Mouse (Mus musculus) erythroblast, embryonic 14.5 days (primary cell): ENCODE measurements around the gene Nrros. TPM values are rescaled to one million over a fixed set of nuclear protein-coding genes. Genes with fewer than 3 reads are reported as not detected.

Experiments used
- H3K27me3 ChIP-seq: 2 replicates; pipeline ENCODE4 v1.6.1; 2012; ENCODE audit warnings: inconsistent platforms; ENCODE audit not compliant: control insufficient read depth
- H3K36me3 ChIP-seq: 2 replicates; pipeline ENCODE4 v1.6.1; 2012; ENCODE audit warnings: mild to moderate bottlenecking, inconsistent platforms; ENCODE audit not compliant: control insufficient read depth
- H3K4me1 ChIP-seq: 2 replicates; pipeline ENCODE4 v1.6.1; 2012; ENCODE audit warnings: inconsistent platforms; ENCODE audit not compliant: control insufficient read depth
- H3K4me3 ChIP-seq: replicated peaks from 2 replicates; pipeline ENCODE3; 2012; ENCODE audit warnings: moderate library complexity, mild to moderate bottlenecking, inconsistent platforms
- H3K9me3 ChIP-seq: 2 replicates; pipeline ENCODE4 v1.6.1; 2012; ENCODE audit warnings: low read length, inconsistent platforms, mixed read lengths; ENCODE audit not compliant: control insufficient read depth
- GATA1 ChIP-seq: IDR thresholded peaks from 2 replicates; pipeline ENCODE4 v1.6.1; 2012; ENCODE audit warnings: low read length, inconsistent platforms, mixed read lengths
- TAL1 ChIP-seq: IDR thresholded peaks from 3 replicates; pipeline ENCODE4 v1.6.1; 2012; ENCODE audit warnings: low read length, inconsistent platforms, mixed read lengths
- polyA plus RNA-seq: library from polyadenylated mRNA; stranded (reverse); fragments of >175 nt; gene quantifications from 2 replicates; pipeline ENCODE4 v1.2.3, GENCODE M21; 2012

Gene Nrros
- 0.17 and 0.60 TPM in 2 replicates for polyA plus RNA-seq

DNA sequence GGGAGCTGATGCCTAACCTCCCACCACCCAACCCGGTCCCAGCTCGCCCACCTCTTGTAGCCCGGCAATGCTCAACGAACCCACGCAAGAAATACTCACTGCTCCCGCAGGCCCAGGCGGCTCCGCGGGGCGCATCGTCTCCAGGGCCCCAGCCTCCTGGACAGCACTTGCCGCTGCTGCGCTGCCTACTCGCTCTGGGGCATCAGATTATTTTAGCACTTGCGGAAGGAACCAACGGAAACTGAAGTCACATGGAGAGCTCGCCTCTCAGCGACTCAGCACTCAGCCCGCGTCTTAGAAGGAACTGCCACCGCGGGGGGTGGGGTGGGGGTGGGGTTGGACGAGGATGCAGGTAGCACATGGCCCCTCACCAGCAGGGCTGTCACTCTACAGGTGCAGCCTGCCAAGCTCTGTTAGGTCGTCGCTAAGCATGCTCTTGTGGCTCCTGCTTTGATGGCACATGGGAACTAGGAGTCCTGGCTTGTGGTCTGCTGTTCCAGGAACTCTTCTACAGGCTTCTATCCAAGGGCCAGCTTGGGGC is at the start of gene Nrros:
TSS of gene Nrros (minus strand) at position 314 of the 541 bp plus-strand sequence.
- Histone ChIP-seq H3K4me3 (peak within 1 kb of the TSS; percentile 69), H3K4me1 (peaks cover 36% of the 10 kb centered on the region), H3K9me3 (no peaks in the 10 kb centered on the region), H3K27me3 (no peaks in the 10 kb centered on the region), H3K36me3 (no peaks in the 10 kb centered on the region)
- TF ChIP-seq GATA1 (peak; percentile 44), TAL1 (no peak)

DNA sequence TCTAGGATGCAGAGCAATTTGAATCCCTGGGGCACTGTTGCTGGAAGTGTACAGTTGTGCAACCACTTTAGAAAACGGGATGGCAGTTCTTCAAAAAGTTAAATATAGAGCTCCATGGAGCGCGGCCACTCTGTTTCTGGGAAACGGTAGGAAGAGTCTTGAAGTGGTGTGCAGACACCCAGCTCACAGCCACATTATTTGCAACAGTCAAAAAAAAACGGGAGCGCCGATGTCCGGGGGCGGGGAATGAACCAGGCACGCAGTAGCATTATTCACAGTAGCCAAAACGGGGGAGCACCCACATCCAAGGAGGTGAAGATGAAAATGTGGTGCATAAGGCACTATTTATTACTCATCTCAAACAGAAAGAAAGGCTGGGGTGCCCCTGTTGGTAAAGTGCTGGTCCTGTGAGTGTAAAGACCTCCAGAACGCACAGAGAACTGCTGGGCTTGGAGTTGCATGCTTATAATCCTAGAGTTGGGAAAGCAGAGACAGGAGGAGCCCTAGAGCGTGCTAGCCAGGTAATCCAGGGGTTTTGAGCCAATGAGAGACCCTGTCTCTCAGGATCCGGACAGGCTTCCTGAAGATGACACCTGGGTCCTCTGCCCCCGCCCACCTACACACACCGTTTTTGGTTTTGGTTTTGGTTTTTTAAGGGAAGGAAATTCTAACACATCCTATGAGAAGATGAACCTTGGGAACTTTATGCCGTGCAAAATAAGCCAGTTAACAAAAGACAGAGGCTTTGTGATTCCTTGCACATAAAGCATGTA is 49.6 kb upstream of the Nrros start:
- no peaks in the 10 kb centered on the region for H3K36me3 ChIP-seq
- H3K9me3 ChIP-seq: no peaks in the 10 kb centered on the region
- no peaks in the 10 kb centered on the region for H3K4me1 ChIP-seq
- H3K4me3 ChIP-seq: no peak overlapping the region
- TF ChIP-seq GATA1: no peak
- no peak for TF ChIP-seq TAL1
- H3K27me3 ChIP-seq: no peaks in the 10 kb centered on the region; the same call in 1 of the 2 replicates

DNA sequence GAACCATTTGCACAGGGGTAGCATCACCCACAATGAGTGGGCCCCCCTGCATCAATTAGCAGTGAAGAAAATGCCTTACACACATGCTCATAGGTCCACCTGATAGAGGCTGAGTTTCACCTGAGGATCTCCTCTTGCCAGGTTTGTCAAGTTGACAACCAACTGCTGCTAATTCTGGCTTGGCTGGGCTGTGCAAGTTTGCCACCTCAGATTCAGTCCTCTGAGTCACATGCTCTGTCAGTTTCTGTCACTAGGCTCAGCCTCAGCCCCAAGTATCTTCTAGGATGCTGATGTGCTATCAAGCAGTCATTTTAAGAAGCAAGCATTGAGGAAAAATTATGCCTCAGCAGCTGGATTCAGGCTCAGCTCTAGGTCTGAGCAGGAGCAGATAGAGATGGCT is 48.8 kb upstream of the Nrros start:
- H3K36me3 ChIP-seq: no peaks in the 10 kb centered on the region
- peaks cover 5% of the 10 kb centered on the region for H3K9me3 ChIP-seq
- no peaks in the 10 kb centered on the region; the same call in 1 of the 2 replicates for H3K27me3 ChIP-seq
- H3K4me3 ChIP-seq: no peak overlapping the region
- H3K4me1 ChIP-seq: no peaks in the 10 kb centered on the region
- TF ChIP-seq TAL1 (no peak), GATA1 (no peak)

DNA sequence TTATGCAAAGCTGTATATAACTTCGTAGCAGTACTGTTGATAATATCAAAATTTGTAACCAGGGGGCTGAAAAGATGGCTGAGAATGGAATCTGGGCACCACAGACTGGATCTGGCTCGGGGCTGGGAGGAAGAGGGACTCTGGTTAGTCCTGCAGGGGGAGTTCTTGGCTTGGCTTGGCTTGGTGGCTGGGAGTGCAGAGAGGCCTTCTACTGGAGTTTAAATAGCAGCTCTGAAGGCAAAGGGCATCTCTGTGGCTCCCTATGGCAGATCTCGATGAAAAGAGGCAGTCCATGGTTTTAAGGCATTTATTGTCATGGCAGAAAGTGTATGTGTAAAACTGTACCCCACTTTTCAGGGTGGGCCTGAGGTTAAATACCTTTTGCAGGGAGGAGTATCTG is 39.5 kb upstream of the Nrros start:
- Histone ChIP-seq H3K36me3 (no peaks in the 10 kb centered on the region), H3K4me3 (no peak overlapping the region), H3K27me3 (no peaks in the 10 kb centered on the region; the same call in none of the 2 replicates), H3K9me3 (peaks cover 5% of the 10 kb centered on the region), H3K4me1 (peaks cover 6% of the 10 kb centered on the region)
- TF ChIP-seq GATA1: no peak
- TF ChIP-seq TAL1: no peak

DNA sequence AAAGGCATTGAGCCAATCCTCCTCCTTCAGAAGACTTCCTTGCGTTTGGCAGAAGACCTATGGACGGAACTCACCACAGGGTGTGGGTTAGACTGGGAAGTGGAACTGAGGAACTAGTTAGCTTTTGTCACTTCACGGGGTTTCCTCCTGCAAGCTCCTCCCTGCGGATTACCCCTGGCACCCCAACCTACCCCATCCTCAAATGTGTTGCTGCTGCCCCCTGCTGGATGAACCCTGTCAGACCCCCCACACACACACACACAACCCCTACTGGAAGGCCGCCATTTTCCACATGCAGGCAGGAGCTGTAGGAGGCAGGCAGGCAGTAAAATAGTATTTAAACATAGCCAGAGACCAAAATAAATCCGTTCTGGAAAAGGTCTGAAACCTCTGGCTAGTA is 37.3 kb upstream of the Nrros start:
- no peaks in the 10 kb centered on the region for H3K36me3 ChIP-seq
- no peak overlapping the region for H3K4me3 ChIP-seq
- H3K9me3 ChIP-seq: no peaks in the 10 kb centered on the region
- H3K4me1 ChIP-seq: peaks cover 6% of the 10 kb centered on the region
- no peaks in the 10 kb centered on the region; the same call in none of the 2 replicates for H3K27me3 ChIP-seq
- TF ChIP-seq GATA1 (no peak), TAL1 (no peak)

DNA sequence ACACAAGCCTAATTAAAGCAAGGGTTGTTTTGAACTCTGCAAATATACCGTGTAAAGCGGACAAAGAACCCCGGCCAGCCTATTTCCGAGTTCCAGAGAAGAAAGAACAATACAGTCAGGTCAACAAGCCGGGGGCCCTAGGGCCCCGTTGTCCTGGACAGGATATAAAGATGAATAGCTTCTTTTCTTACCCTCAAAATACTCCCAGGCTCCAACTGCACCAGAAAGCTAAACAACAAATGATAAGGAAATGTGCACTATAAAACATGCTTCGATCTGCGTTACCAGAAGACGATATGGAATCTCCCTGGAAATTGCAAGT is 35.6 kb upstream of the Nrros start:
- H3K27me3 ChIP-seq: no peaks in the 10 kb centered on the region; the same call in none of the 2 replicates
- H3K36me3 ChIP-seq: no peaks in the 10 kb centered on the region
- TF ChIP-seq GATA1 (no peak), TAL1 (no peak)
- no peak overlapping the region for H3K4me3 ChIP-seq
- no peaks in the 10 kb centered on the region for H3K9me3 ChIP-seq
- H3K4me1 ChIP-seq: peaks cover 6% of the 10 kb centered on the region

DNA sequence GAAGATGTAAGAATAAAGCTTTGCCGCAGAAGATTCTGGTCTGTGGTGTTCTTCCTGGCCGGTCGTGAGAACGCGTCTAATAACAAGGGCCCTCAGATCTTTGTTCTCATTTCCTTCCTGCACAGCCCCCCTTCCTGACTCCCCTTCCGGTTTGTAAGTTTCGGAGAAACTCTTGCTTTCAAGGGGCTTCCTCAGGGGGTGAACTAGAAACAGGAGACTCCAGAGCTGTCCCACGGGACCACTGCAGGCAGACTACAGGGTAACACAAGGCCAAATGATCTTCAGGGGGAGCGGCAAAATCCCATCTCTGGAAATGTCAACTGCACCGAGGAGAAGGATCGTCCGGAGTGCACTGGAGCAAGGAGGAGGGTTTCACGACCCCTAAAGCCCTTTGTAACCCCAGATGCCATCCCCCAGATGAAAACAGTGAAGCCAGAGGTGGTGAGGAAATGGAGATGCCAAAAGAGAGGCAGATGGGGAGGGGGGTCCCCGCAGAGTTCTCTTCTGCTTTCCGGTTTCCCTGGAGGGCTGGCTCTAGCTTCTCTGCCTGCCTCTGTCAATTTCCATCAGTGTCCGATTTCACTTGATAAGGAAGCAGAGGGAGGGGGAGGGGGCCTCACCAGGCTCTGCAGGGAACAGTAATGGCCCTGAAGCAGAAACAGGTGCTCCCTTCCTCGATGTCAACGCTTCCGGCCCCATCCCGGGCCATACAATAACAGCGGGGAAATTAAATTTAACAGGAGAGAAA is 35.0 kb upstream of the Nrros start:
- Histone ChIP-seq H3K4me3 (peak overlapping the region; percentile 47), H3K9me3 (no peaks in the 10 kb centered on the region), H3K27me3 (no peaks in the 10 kb centered on the region; the same call in none of the 2 replicates), H3K36me3 (no peaks in the 10 kb centered on the region), H3K4me1 (peaks cover 6% of the 10 kb centered on the region)
- TF ChIP-seq GATA1 (no peak), TAL1 (no peak)

DNA sequence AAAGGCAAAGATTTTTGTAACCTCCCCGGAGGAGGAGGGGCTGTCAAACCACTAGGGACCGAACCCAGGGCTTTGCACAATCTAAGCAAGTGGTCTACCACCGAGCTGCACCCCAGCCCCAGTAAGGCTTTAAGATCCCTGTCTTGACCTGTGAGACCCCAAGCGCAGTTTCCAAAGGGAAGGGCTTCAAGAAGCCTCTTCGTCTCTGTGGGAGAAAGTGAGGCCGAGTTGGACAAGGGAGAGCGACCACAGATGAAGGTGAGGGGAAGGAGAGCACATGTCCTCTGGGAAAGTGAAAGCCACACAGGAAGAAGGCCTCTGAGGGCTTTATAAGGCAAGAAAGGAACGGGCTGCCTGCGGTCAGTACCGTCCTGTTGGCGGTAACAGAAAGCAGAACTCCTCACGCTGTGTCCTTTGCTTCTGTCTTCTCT is 24.6 kb upstream of the Nrros start:
- Histone ChIP-seq H3K4me1 (peaks cover 3% of the 10 kb centered on the region), H3K36me3 (no peaks in the 10 kb centered on the region), H3K4me3 (no peak overlapping the region), H3K9me3 (no peaks in the 10 kb centered on the region), H3K27me3 (0 out of 2 replicates have a peak, but pooled peaks cover 3% of the 10 kb centered on the region)
- no peak for TF ChIP-seq TAL1
- TF ChIP-seq GATA1: no peak

DNA sequence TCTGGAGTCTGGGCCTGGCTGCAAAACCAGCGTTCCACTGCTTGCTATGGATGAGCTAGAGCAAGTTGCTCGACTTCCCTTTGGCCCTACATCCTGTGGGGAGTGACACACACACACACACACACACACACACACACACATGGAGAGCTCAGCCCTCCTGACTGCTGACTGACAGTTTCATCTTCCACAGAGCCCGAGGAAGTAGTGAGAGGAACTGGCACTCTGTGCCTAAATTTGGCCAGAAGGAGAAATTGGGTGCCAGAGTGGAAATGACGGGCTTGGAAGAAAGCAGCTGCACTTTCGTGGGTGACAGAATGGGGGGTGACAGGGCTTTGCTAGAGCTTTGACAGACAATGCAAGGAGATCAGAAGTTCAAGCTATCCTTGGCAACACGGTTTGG is 23.7 kb upstream of the Nrros start:
- no peak overlapping the region for H3K4me3 ChIP-seq
- peaks cover 3% of the 10 kb centered on the region for H3K4me1 ChIP-seq
- no peaks in the 10 kb centered on the region for H3K9me3 ChIP-seq
- H3K27me3 ChIP-seq: 0 out of 2 replicates have a peak, but pooled peaks cover 3% of the 10 kb centered on the region
- TF ChIP-seq TAL1 (no peak), GATA1 (no peak)
- no peaks in the 10 kb centered on the region for H3K36me3 ChIP-seq
